Mouse (Mus musculus) ES-Bruce4 (cell line): ENCODE data around the gene Csnk2a1.

Experiments
- CTCF ChIP-seq: IDR thresholded peaks from one replicate; pipeline ENCODE4 v1.8.1; 2011; ENCODE audit warnings: low read depth, low read length
- EP300 ChIP-seq: IDR thresholded peaks from 2 replicates; pipeline ENCODE4 v1.6.1; 2011; ENCODE audit warnings: low read depth, low read length; ENCODE audit not compliant: insufficient read depth
- POLR2A ChIP-seq: IDR thresholded peaks from one replicate; pipeline ENCODE4 v1.8.1; 2011; ENCODE audit warnings: low read length; ENCODE audit not compliant: insufficient read depth

- TF ChIP-seq CTCF, result no peak
- TF ChIP-seq POLR2A, result no peak
- no peak for TF ChIP-seq EP300
These were observed 77.1 kb downstream of the Csnk2a1 start for GRCm38 (mm10) chr2:152303781-152304180.
